Mouse (Mus musculus) urinary bladder, postnatal 4 days (tissue): ENCODE measurements around the gene Napa.

Experiments
- DNase-seq, 2 experiments: peaks; one replicate each; pipeline ENCODE4 v3.0.0; 2021 to 2022; ENCODE audit warnings: low spot score in 2 of 2

The Napa gene

GRCm38 (mm10) chr7:16098021-16099017 lies at the start of gene Napa:
TSS of gene Napa (plus strand) at chr7:16098458.
- peak; percentile 98 for DNase-seq

- no peak for DNase-seq
Observed at GRCm38 (mm10) chr7:16048675-16049575, 49.3 kb upstream of the Napa start.

GRCm38 (mm10) chr7:16049576-16049915 lies 48.7 kb upstream of the Napa start:
- DNase-seq: no peak

GRCm38 (mm10) chr7:16050600-16050999 lies 47.7 kb upstream of the Napa start:
- DNase-seq: no peak

- peak; percentile 61 to 75 for DNase-seq
Observed at GRCm38 (mm10) chr7:16051883-16052595, 46.2 kb upstream of the Napa start.

- DNase-seq: peak; percentile 94 to 96
Observed at GRCm38 (mm10) chr7:16052684-16053083, 45.6 kb upstream of the Napa start.

- DNase-seq: no peak
Observed at GRCm38 (mm10) chr7:16053105-16053504, 45.2 kb upstream of the Napa start.

GRCm38 (mm10) chr7:16054966-16055365 lies 43.3 kb upstream of the Napa start:
- no peak for DNase-seq

GRCm38 (mm10) chr7:16055665-16056064 lies 42.6 kb upstream of the Napa start:
- no peak for DNase-seq

GRCm38 (mm10) chr7:16056459-16057135 lies 41.7 kb upstream of the Napa start:
- DNase-seq: no peak

- no peak for DNase-seq
Observed at GRCm38 (mm10) chr7:16057136-16057534, 41.1 kb upstream of the Napa start.

- DNase-seq: no peak
Observed at GRCm38 (mm10) chr7:16061219-16062098, 36.8 kb upstream of the Napa start, which contains the start of gene Zfp541. TSS of gene Zfp541 (plus strand) at chr7:16061814.

GRCm38 (mm10) chr7:16062099-16062420 lies 36.2 kb upstream of the Napa start:
- no peak for DNase-seq

GRCm38 (mm10) chr7:16063490-16063889 lies 34.8 kb upstream of the Napa start:
- DNase-seq: no peak

- DNase-seq: no peak
Observed at GRCm38 (mm10) chr7:16070846-16071245, 27.4 kb upstream of the Napa start.

- DNase-seq: no peak
Observed at GRCm38 (mm10) chr7:16071906-16072305, 26.4 kb upstream of the Napa start.

- DNase-seq: no peak
Observed at GRCm38 (mm10) chr7:16079947-16080346, 18.3 kb upstream of the Napa start.

- DNase-seq: no peak
Observed at GRCm38 (mm10) chr7:16080581-16080980, 17.7 kb upstream of the Napa start.

GRCm38 (mm10) chr7:16083361-16083760 lies 14.9 kb upstream of the Napa start:
- no peak for DNase-seq

- DNase-seq: no peak
Observed at GRCm38 (mm10) chr7:16087587-16087986, 10.7 kb upstream of the Napa start.
